Mouse (Mus musculus) frontal cortex, postnatal 10 days (tissue): ENCODE results near the gene Rabepk.
"Not testable (repeated sequence)": the region's sequence is repeated elsewhere in the genome, so short reads cannot be mapped to it uniquely, and the experiment has no call there.

Experiments
- DNase-seq, 2 experiments: peaks; one replicate each; pipeline ENCODE4 v3.0.0; 2022; ENCODE audit warnings: low spot score in 2 of 2, mixed read lengths in 1 of 2

Rabepk gene

DNA sequence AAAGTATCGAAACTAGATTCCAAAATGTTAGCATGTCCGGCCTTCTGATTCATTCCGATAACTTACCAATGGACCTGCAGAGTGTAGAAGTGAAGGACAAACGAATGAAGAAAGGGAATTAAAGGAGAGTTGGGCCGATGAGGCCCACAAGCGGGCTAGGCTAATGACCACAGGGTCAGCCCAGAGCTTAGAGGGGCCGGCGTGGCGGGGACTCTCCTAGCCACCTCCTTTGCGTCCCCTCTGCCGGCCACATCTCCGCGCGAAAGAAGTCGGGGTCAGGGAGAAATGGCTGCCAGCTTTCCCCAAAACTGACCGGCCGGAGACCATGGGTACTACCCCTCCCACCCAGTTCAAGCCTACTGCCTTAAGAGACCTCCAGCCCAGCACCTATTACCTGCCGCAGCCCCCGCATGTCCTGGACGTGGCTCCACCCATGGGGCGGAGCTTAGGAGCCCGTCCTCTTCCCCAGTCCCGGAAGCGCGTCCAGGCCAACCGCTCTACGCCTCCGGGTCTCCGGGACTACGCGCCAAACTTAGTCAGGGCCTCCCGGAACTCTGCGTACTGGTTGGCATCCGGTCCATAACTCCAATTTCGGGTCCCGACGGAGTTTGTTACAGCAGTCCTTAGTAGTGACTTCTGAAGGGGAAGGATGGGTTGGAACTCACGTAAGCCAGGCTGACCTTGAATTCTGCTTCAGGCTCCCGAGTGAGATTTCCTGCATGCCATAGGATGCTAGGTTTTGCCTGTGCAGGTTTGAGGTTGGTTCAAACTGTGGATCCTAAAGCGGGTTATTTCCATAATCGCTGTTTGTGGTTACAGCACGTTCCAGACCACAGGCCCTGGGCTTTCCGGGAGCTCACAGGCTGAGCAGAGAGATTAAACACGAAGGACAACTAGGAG lies at the start of gene Rabepk:
TSS of gene Rabepk (minus strand) at position 556 of the 900 bp plus-strand sequence.
- peak; percentile 66 to 69 for DNase-seq

DNA sequence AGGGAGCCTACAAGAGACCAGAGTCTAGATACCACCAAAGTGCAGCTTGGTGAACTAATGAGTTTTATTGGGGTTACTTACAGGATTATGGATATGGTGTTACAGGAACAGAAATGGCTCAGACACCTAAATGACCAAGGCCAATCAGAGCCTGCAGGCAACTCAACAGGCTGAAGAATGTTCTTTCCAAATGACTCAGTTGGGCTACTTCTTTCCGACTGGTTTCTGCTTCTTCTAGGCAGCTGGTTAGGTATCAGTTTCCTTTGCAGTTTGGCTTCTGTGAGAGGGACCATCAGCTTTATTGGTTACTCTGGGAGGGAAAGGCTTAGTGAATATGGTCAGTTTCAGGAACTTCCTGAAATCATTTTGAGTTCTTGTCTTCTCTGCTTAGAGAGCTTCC lies 48.0 kb upstream of the Rabepk start:
- DNase-seq, result no peak

DNA sequence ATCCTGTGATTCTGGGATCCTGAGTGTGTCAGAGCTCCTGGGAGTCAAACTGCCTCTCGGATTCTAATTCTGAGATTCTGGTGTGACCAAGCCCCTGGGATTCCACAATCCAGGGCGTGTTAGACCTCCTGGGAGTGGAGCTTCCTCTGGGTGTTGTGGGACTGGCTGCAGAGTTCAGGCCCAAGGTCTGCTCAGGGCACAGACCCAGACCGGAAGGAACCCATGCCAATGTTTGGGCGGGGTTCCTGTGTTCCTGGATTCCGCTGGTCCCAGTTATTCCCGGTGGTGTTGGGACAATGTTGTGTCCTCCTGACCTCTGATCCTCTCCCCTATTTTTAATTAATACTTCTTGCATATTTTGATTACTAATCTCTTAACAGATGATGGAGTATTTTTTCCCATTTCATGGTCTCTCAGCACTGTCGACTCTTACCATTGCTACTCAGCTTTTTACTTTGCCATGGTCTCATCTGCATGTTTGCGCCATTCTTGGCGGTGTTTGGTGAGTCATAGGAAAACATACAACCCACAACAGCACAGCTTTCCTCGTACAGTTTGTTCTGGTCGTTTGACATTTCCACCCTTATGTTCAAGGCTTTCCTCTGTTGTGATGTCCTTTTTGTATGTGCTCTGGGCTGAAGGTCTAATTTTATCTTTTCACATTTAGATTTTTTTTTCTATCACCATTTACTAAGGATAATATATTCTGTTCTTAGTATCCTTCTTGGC lies 43.7 kb upstream of the Rabepk start:
- DNase-seq, result no peak

DNA sequence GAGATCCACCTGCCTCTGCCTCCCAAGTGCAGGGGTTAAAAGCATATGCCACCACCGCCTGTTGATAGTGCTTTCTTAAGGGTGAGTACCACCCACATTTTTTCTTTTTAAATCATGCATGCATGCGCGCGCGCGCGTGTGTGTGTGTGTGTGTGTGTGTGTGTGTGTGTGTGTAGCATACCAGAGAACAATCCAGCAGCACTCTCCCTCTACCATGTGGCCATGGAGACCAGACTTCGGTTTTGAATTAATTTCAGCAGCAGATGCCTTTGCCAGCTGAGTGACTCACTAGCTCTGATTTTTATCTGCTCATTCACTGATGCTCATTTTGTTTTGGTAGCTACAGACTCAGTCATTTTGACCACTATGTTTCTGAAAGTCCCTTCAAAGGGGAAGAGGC lies 42.0 kb upstream of the Rabepk start:
- DNase-seq, result peak; percentile 32 to 52

DNA sequence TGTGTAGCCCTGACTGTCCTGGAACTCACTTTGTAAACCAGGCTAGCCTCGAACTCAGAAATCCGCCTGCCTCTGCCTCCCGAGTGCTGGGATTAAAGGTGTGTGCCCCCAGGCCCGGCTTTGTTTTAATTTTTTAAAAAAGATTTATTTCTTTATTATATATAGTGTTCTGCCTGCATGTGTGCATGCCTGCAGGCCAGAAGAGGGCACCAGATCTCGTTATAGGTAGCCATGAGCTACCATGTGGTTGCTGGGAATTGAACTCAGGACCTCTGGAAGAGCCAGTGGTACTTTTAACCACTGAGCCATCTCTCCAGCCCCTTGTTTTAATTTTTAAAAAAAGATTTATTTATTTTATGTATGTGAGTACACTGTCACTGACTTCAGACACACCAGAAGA lies 40.4 kb upstream of the Rabepk start:
- DNase-seq, result not testable (repeated sequence)

DNA sequence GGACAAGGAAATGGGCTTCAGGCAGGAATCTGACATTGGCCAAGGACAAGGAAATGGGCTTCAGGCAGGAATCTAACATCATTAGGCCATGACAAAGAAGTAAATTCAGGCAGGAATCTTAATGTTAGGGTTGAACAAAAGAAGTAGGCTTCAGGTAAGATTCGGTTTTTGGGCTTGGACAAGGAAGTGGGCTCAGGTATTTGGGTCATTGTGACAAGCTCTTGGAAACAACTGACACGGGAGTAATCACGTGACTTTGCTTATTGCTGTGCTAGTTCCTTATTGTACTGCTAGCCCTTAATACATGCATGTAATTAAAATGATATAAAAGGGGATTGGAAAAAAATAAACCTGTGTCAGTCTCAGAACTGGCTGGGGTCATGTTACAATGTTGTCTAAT lies 36.0 kb upstream of the Rabepk start:
- no peak for DNase-seq

DNA sequence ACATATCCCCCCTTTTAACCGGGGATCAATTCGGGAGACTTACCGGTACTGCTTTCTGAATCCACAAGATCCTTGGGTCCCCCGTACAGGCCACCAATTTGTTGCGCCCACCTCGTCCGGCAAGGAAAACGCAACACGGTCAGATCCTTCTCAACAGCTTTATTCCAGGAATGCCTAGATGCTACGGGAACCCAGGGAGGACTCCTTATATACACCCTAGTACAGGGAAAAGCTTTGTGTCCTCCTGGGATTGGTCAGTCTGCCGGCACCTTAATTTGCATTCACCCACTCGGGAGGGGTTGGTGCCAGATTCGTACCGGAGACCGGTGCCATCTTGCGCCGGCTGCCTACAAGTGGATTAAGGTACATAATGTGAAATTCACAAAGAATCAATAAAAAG lies 33.9 kb upstream of the Rabepk start:
- no peak for DNase-seq

DNA sequence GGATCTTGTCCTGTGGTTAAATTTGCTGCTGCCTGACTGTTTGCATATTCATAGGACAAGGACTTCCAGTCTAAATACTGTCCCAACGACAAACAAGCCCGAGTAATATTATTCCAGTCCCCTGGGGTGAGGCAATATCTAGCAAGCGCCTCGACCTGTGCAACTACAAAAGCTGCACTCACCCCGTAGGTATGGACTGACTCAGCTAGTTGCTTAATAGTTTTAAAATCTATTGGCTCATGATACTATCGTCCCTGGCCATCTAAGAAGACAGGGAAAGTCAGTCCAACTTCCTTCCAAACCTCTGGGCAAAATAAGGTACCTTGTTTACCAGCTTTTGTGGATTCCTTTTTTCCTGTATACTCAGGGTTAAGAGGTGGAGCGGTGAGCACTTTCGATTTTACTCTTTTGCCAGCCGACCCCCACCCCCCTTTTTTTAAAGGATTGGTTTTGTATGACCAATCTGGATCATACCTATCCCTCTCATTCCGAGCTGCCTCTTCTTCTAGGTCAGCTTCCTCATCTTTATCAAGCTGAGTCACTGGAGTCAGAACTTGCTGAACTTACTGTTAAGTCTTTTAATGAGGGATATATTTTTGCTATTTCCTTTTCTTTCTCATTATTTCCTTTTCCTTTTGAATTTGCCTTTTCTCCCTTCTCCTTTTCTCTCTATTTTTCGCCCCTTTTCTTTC lies 33.2 kb upstream of the Rabepk start, which contains the start of gene Gm34653:
TSS of gene Gm34653 (plus strand) at position 242 of the 692 bp plus-strand sequence.
- DNase-seq, result not testable (repeated sequence)

DNA sequence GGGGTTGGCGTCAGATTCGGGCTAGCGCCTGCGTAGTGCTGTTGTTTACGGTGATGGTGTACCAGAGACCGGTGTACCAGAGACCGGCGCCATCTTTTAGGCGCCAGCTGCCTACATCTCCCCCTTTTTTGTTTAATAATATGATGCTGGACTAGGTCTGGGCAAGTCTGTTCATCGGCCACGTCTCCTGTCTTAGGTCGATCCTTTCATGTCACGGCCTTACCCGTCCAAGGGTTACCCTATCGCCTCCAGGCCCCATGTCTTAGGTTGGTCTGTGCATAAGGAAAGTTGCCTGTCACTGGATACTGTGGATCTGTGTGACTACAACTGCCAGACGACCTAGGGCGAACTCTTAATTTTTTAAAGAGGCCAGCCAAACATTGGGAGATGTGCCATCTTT lies 30.4 kb upstream of the Rabepk start:
- DNase-seq, result not testable (repeated sequence)

DNA sequence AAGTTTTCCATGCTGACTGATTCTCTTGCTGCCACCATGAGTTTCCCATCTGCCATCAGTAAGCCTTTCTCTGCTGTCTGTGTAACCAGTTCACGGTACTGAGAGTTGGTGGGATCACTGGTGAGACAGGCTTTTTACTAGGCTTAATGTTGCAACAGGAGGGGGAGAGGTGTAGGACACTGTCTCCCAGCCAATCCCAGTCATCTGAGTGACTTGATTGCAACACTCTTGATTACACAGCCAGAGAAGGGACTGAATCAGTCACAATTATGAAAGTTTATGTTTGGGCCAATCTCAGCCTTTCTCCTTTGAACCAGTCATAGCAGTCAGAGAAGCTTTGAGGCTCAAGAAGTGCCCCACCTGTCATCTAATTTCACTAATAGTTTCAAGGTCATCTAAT lies 28.3 kb upstream of the Rabepk start:
- DNase-seq, result no peak

DNA sequence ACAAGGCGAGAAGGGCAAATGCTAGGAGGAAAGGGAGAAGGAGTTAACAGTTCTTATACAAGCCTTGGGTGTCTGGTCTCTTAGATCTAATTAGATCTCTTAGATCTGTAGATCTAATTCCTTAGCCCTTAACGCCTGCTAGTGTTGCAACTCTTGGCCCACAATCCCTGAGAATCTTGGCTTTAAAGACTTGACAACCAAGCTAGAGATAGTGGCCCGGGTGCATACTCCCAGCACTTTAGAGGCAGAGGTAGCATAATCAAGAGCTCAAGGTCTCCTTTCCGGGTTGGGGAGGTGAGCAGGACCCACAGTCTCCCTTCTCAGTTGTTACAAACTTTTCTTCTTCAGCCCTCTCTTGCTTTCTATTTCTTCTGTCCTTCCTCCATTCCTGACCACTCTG lies 27.9 kb upstream of the Rabepk start:
- DNase-seq, result no peak

DNA sequence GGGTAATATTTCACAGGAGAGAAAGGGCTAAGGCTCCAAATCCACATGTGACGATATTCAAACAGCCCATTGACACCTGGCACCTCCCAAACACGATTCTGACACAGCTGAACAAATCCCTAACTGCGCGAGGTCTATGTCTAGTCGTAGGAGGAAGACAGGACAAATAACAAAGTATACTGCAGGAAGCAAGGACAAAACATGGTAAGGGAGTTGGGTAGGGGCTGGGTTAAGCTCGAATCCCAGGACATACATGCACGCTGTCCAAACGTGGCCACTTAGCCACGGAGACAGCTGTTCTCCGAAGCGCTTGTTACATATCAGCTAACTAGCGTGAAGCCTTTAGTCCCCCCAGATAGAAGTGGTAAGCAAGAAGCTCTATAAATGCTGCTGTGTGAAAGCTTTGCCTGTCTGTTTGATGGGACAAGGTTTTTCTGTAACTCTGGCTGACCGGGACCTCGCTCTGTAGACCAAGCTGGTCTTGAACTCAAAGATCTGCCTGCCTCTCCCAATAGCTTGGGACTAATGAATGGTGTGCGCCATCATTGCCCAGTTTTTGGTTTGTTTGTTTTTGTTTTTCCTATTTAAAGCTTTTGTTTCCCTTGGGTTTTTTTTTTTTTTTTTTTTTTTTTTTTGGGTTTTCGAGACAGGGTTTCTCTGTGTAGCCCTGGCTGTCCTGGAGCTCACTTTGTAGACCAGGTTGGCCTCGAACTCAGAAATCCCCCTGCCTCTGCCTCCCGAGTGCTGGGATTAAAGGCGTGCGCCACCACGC lies 26.9 kb upstream of the Rabepk start:
- no peak for DNase-seq

DNA sequence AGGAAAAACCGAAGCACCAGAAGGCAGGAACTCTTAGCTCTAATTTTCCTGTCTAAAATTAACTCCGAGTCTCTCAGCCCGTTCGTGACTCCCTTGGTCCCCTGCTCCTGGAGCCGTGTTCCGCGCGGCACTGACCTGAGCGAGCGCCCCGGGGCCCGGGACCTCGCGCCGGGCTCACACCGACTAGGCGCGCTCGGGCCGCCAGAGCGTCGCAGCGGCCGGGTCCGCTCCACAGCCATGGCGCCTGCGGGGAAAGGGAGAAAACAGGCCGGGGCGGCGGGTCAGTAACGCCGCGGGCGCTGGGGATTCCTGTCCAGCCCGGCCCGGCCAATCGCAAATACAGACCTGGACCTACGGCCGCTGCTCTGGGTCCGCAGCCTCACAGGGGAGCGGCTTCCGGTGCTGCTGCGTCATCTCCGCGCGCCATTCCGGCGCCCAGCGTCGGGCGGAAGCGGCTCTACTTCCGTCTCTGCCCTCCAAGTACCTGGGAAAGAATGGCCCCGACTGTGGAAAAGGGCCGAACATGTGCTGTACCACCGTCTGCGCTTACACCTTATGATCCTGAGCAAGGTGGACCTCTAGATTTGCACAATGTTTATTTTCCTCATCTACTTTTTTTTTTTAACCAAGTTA lies 26.2 kb upstream of the Rabepk start, which contains the start of gene Fbxw2:
TSS of gene Fbxw2 (minus strand) at position 485 of the 633 bp plus-strand sequence.
- peak; percentile 80 to 91 for DNase-seq

DNA sequence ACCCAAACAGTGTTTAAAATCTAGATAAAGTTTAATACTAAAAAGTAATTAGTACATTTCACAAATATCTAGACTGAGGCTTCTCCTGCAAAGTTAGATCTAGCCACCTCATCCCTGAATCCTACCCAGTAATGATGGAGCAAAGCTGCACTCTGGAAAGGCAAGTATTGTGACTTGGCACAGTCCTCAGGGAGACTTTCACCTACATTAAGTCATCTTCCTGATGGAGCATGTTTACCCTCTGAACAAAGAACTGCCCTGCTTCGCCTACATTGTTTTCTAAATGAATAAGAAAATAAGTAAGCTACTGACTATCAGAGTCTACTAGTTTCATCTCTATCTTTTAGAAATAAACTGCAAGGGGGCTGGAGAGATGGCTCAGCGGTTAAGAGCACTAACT lies 18.8 kb upstream of the Rabepk start:
- DNase-seq, result no peak

DNA sequence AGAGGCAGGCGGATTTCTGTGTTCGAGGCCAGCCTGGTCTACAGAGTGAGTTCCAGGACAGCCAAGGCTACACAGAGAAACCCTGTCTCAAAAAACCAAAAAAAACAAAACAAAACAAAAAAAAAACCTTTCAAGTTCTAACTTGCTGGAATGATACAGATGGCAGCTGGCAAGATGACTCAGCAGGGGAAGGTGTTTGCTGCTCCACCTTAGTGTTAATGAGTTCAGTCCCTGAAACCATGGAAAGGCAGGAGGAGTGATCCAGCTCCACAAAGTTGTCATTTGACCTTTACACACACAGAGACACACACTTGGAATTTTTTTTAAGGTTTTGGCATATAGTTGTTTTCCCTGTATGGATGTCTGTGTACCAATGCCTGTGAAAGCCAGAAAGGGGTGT lies 16.2 kb upstream of the Rabepk start:
- DNase-seq, result not testable (repeated sequence)

DNA sequence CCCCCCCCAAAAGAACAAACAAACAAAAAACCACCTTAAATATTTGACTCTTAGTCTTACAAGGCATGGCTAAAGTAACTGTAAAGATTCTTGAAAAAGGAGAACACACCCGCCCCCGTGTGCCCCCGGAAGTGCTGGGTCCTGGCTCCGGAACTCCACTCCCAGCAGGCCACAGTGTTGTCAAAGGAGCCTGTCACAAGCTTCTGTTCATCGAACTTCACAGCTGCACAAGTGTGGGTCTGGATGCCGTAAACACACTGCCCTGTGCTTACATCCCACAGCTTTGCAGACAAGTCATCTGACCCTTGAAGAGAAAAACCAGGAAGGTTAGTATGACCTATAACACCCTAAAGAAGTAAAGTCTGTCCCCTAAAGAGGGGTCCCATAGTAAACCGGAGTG lies 13.0 kb upstream of the Rabepk start:
- no peak for DNase-seq

DNA sequence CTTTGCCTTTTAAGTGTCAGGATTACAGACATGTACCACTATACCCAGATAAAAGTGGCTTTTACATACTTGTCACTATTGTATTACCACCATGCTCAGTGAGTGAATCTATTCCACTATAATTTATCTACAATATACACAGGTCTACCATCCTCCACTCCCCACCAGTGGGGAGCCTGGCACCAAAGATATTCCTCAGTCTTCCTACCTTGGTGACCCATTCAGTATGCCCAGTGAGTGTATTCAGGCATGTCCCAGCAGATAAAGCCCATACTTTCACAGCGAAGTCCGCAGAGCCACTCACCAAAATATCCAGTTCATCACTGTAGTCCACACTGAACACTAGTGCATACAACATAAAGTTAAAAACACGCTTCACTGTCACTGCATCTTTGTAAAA lies 11.1 kb upstream of the Rabepk start:
- DNase-seq, result no peak

DNA sequence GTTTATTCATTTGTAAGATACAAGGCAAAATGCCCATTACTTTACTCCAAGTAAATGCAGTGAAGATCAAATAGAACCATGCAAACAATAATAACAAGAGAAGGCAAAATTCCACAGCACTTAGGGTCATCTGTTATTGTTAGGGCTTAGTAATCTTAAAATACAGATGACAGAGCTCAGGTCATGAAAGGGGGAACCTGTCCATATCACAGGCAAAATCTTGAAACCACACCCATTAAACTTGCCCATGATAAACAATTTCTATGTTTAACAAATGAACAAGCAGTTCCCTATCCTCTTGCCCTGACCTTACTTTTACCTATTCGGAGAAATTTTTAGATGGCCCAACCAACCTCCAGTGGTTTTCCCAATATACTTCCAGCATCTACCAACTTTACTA lies 9.9 kb upstream of the Rabepk start:
- DNase-seq, result no peak

DNA sequence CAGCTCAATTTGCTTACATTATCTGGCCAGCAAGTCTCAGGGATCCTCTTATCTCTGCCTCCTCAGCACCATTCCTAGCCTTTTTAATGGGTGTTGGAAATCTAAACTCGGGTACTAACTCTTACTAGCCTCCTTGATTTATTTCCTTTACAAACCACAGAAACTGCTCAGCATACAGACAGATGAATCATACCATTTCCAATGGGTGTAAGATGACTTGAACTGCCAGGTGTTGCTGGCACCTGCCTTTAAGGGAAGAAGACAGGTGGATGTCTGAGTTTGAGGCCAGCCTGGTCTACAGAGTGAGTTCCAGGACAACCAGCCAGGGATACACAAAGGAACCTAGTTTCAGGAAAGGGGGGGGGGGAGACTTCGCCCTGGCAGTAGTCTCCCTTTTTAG lies 8.3 kb upstream of the Rabepk start:
- no peak for DNase-seq

DNA sequence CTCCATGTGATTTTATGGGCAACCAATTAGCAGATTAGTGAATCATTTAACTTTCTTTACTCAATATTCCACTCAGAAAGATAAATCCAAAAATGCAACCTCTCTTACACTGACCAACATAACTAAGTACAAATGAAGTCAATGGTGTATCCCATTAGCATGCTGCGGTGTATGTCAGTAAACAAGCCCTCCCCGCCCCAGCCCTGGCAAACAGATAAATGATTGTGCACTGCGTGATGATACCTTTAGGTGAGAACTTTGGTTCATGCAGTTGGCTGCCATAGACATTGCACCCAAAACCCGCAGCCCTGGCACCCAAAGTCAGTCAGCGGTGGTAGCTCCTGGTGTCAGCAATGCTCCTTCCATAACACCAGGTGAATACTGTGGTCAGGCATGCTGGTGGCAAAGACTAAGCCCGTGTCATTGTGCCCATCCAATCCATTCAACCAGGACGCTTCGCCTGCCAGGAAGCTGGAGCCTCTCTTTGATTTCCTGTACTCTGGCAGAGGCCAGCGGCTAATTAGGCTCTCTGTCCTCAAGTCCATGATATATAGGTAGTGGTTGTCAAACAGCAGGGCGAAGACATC lies 5.7 kb upstream of the Rabepk start:
- no peak for DNase-seq

DNA sequence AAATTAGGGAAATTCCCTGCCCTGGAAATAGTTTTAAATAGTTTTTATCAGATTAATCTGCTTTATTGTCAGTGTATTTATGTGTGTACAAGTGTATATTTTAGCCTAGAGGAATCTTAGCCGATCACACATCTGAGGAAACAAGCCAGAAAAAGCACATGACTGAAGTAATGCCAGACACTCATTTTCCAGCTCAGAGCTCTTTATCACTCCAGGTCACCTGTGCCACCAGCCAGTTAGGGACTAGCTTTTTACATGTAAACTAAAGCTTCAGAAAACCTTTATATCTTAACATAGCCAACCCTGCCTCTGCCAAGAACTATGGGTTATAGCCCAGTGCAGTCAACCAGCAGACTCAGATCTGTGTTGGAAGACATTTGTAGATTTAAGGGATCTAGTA lies 5.1 kb upstream of the Rabepk start:
- no peak for DNase-seq
